Mouse (Mus musculus) small intestine, adult 2 months (tissue): ENCODE measurements at regions not wholly inside any gene's neighbourhood (a gene's known extent, or its start where the extent isn't known, plus 50 kb on each side); places are given as distances from the start of the nearest gene placed in this dataset.

Experiments used
- CTCF ChIP-seq: fragments of 200-500 bp; IDR thresholded peaks from 2 replicates; pipeline ENCODE4 v1.5.1; 2012; ENCODE audit warnings: low read depth, mild to moderate bottlenecking, control low read depth, inconsistent platforms, low read length, moderate library complexity, mixed read lengths; ENCODE audit not compliant: insufficient replicate concordance, insufficient read length; ENCODE audit errors: extremely low read depth
- POLR2A ChIP-seq: fragments of 200-500 bp; IDR thresholded peaks from 2 replicates; pipeline ENCODE4 v1.6.1; 2012; ENCODE audit warnings: low read depth, mild to moderate bottlenecking, control low read depth, inconsistent platforms, low read length, moderate library complexity

- TF ChIP-seq CTCF (no peak), POLR2A (no peak)
These were observed 84.4 kb upstream of the Id2 start for GRCm38 (mm10) chr12:25181317-25181716.
